Mouse (Mus musculus): Measurements from ENCODE around the gene Onecut1.

- TF ChIP-seq CTCF (IDR thresholded peaks at IDR 0.05; ENCODE audit: control insufficient read depth, insufficient read depth, insufficient replicate concordance, low read depth, low read length) (no peak), POLR2A (IDR thresholded peaks at IDR 0.05; ENCODE audit: control insufficient read depth, low read depth, low read length) (no peak)
These were observed 517 bp downstream of the Onecut1 start for GRCm38 (mm10) chr9:74862096-74862780.

Data from testis, adult 2 months (tissue).